13 mouse cellular contexts compared by ENCODE assay signal in genomic region chr4:132809621-132810020, GRCm38 (mm10). TPM values are rescaled to one million over a fixed set of nuclear protein-coding genes. Genes with fewer than 3 reads are reported as not detected.
DNase-seq lines count a peak whose midpoint lies in the region; ATAC-seq lines count a peak whose summit lies in the region.
"Had no signal": no experiment of that assay in that cellular context is flagged by ENCODE, and none has a peak within 500 bp of the region (broad histone marks: within the 10 kb centered on the region; RNA-seq: fewer than 3 reads in every experiment).

No protein-coding gene starts in this region.

- peak; percentile 54; a peak in 2 of 4 replicates for ATAC-seq in hematopoietic stem cell, adult 5-6 weeks (replicated peaks in 1 of 2; ENCODE audit: insufficient read depth in 1 of 2, low FRiP score in 2 of 2, low TSS enrichment in 1 of 2, low read depth in 1 of 2, poor library complexity in 2 of 2, severe bottlenecking in 2 of 2)
- peak; percentile 72 for ATAC-seq in megakaryocyte, adult 5-6 weeks (ENCODE audit: poor library complexity, severe bottlenecking)
- ATAC-seq in midbrain, embryonic 16.5 days: no peak
- ATAC-seq: CD4-positive, CD25-positive, alpha-beta regulatory T cell, adult 4 months; forebrain, embryonic 13.5 days had no signal

- peak; percentile 48 for DNase-seq in layer of hippocampus, adult 11-12 months (ENCODE audit: low spot score)
- no peak for DNase-seq in layer of hippocampus, postnatal 25 days (ENCODE audit: extremely low spot score in 1 of 2, low spot score in 1 of 2)
- no peak for DNase-seq in testis, postnatal 14 days (ENCODE audit: low spot score)
- DNase-seq in gastrocnemius, postnatal 25 days: no peak
- DNase-seq: kidney, postnatal 10 days; lung, adult 2 months had no signal

- H3K9me3 ChIP-seq in midbrain, embryonic 16.5 days (replicated peaks; ENCODE audit: control insufficient read depth, low read length, poor library complexity, severe bottlenecking): no peaks in the 10 kb centered on the region

- H3K9ac ChIP-seq in midbrain, embryonic 16.5 days (ENCODE audit: low read depth, low read length): no peak overlapping the region
- H3K9ac ChIP-seq: forebrain, embryonic 13.5 days; heart, embryonic 15.5 days had no signal

- H3K27me3 ChIP-seq in midbrain, embryonic 16.5 days (ENCODE audit: control insufficient read depth, insufficient read depth, low read depth, low read length): no peaks in the 10 kb centered on the region
- H3K27me3 ChIP-seq: forebrain, embryonic 13.5 days; heart, embryonic 15.5 days had no signal

- peaks cover 11% of the 10 kb centered on the region for H3K4me1 ChIP-seq in brown adipose tissue, adult 24 weeks (ENCODE audit: control insufficient read depth, insufficient read depth, insufficient read length, low read length)
- no peaks in the 10 kb centered on the region for H3K4me1 ChIP-seq in midbrain, embryonic 16.5 days (ENCODE audit: control insufficient read depth, insufficient read depth, low read length)
- H3K4me1 ChIP-seq: forebrain, embryonic 13.5 days had no signal

- no peak overlapping the region for H3K4me3 ChIP-seq in brown adipose tissue, adult 24 weeks (ENCODE audit: insufficient read depth, low read depth, low read length)
- no peak overlapping the region for H3K4me3 ChIP-seq in midbrain, embryonic 16.5 days (ENCODE audit: low read depth, low read length)
- H3K4me3 ChIP-seq: forebrain, embryonic 13.5 days; heart, embryonic 15.5 days had no signal

- peak overlapping the region; percentile 41 for H3K27ac ChIP-seq in brown adipose tissue, adult 24 weeks (replicated peaks; ENCODE audit: low read depth, low read length)
- no peak overlapping the region for H3K27ac ChIP-seq in midbrain, embryonic 16.5 days (ENCODE audit: low read length)
- H3K27ac ChIP-seq: forebrain, embryonic 13.5 days had no signal

- no peaks in the 10 kb centered on the region for H3K36me3 ChIP-seq in midbrain, embryonic 16.5 days (ENCODE audit: control insufficient read depth, insufficient read depth, low read length)
- H3K36me3 ChIP-seq: heart, embryonic 15.5 days had no signal

- H3K4me2 ChIP-seq in midbrain, embryonic 16.5 days (ENCODE audit: low read length): no peak overlapping the region
- H3K4me2 ChIP-seq: forebrain, embryonic 13.5 days; heart, embryonic 15.5 days had no signal

- WGBS in midbrain, embryonic 16.5 days: 96% methylated on average over 5 of the region's 5 CpGs

RNA-seq across cellular contexts. Expression of gene Themis2, which starts 13.4 kb away (rescaled TPM):
- under 1 TPM; 0.61 to 0.66 TPM for total RNA-seq in layer of hippocampus, postnatal 25 days (2021)
- polyA plus RNA-seq in brown adipose tissue, adult 24 weeks (2012; ENCODE audit: insufficient read depth, insufficient read length, missing spikeins): 2.8 and 3.4 TPM in 2 replicates
- 9.8 and 12.8 TPM in 2 replicates for total RNA-seq in hematopoietic stem cell, adult 5-6 weeks (2017)
- total RNA-seq in megakaryocyte, adult 5-6 weeks (2015): 129 and 136 TPM in 2 replicates
- 84.4 and 95.0 TPM in 2 replicates for total RNA-seq in megakaryocyte, adult 5-6 weeks (2017)
- polyA plus RNA-seq in midbrain, embryonic 16.5 days (2015; fragmentation: Nextera tagmentation; extraction: Ambion mirVana): 0.15 and 0.38 TPM in 2 replicates
- total RNA-seq in gastrocnemius, postnatal 25 days (2021): 1 to 10 TPM in 1 of 2 experiments, under 1 TPM in 1; 0.69 to 1.2 TPM

RNA-seq across cellular contexts. Expression of gene Ppp1r8, which starts 33.3 kb away (rescaled TPM):
- total RNA-seq in layer of hippocampus, postnatal 25 days (2021): 10 to 100 TPM; 41.7 to 44.8 TPM
- polyA plus RNA-seq in brown adipose tissue, adult 24 weeks (2012; ENCODE audit: insufficient read depth, insufficient read length, missing spikeins): 17.3 and 20.4 TPM in 2 replicates
- total RNA-seq in hematopoietic stem cell, adult 5-6 weeks (2017): 48.8 and 76.4 TPM in 2 replicates
- total RNA-seq in megakaryocyte, adult 5-6 weeks (2015): 25.7 and 29.6 TPM in 2 replicates
- 46.1 and 50.1 TPM in 2 replicates for total RNA-seq in megakaryocyte, adult 5-6 weeks (2017)
- 58.2 and 58.5 TPM in 2 replicates for polyA plus RNA-seq in midbrain, embryonic 16.5 days (2015; fragmentation: Nextera tagmentation; extraction: Ambion mirVana)
- total RNA-seq in gastrocnemius, postnatal 25 days (2021): 10 to 100 TPM; 13.1 to 13.5 TPM

RNA-seq across cellular contexts. Expression of gene Rpa2, which starts 41.5 kb away (rescaled TPM):
- 10 to 100 TPM; 12.0 to 15.2 TPM for total RNA-seq in layer of hippocampus, postnatal 25 days (2021)
- 3.5 and 6.6 TPM in 2 replicates for polyA plus RNA-seq in brown adipose tissue, adult 24 weeks (2012; ENCODE audit: insufficient read depth, insufficient read length, missing spikeins)
- total RNA-seq in hematopoietic stem cell, adult 5-6 weeks (2017): 46.5 and 50.1 TPM in 2 replicates
- total RNA-seq in megakaryocyte, adult 5-6 weeks (2015): 28.0 and 28.7 TPM in 2 replicates
- total RNA-seq in megakaryocyte, adult 5-6 weeks (2017): 22.3 and 27.9 TPM in 2 replicates
- polyA plus RNA-seq in midbrain, embryonic 16.5 days (2015; fragmentation: Nextera tagmentation; extraction: Ambion mirVana): 31.6 and 31.7 TPM in 2 replicates
- 10 to 100 TPM; 11.2 to 12.4 TPM for total RNA-seq in gastrocnemius, postnatal 25 days (2021)

RNA-seq across cellular contexts. Expression of gene Smpdl3b, which starts 52.6 kb away (rescaled TPM):
- total RNA-seq in layer of hippocampus, postnatal 25 days (2021): 1 to 10 TPM; 2.8 to 3.0 TPM
- polyA plus RNA-seq in brown adipose tissue, adult 24 weeks (2012; ENCODE audit: insufficient read depth, insufficient read length, missing spikeins): 0.92 TPM in 1 of 2 replicates, not detected in the other
- 0.19 and 0.74 TPM in 2 replicates for total RNA-seq in hematopoietic stem cell, adult 5-6 weeks (2017)
- total RNA-seq in megakaryocyte, adult 5-6 weeks (2015): 3.0 and 4.5 TPM in 2 replicates
- 3.9 and 4.3 TPM in 2 replicates for total RNA-seq in megakaryocyte, adult 5-6 weeks (2017)
- 0.53 and 0.62 TPM in 2 replicates for polyA plus RNA-seq in midbrain, embryonic 16.5 days (2015; fragmentation: Nextera tagmentation; extraction: Ambion mirVana)
- 1 to 10 TPM in 1 of 2 experiments, under 1 TPM in 1; 0.59 to 1.0 TPM for total RNA-seq in gastrocnemius, postnatal 25 days (2021)
